Mouse (Mus musculus) bone marrow macrophage, adult 2 months (primary cell): ENCODE measurements at regions not wholly inside any gene's neighbourhood (a gene's known extent, or its start where the extent isn't known, plus 50 kb on each side); places are given as distances from the start of the nearest gene placed in this dataset.

Experiments used
- CTCF ChIP-seq: IDR thresholded peaks from 2 replicates; pipeline ENCODE4 v1.5.1; 2012; ENCODE audit warnings: low read depth, mild to moderate bottlenecking, low read length, moderate library complexity
- POLR2A ChIP-seq: IDR thresholded peaks from 2 replicates; pipeline ENCODE4 v1.6.1; 2012; ENCODE audit warnings: mild to moderate bottlenecking, low read depth, low read length, borderline replicate concordance

- TF ChIP-seq POLR2A: no peak
- TF ChIP-seq CTCF: no peak
Observed at GRCm38 (mm10) chr1:64255554-64256295, 133.6 kb upstream of the Klf7 start.
